Mouse (Mus musculus): ENCODE measurements around the gene Twf1. TPM values are rescaled to one million over a fixed set of nuclear protein-coding genes. Genes with fewer than 3 reads are reported as not detected.

Gene Twf1
- polyA plus RNA-seq, 1 experiment from 2014 or later: 68.9 TPM

- DNase-seq (ENCODE audit: low spot score): no peak
- no peaks in the 10 kb centered on the region for H3K36me3 ChIP-seq (replicated peaks)
- 85% methylated on average over 11 of the region's 11 CpGs for WGBS
- H3K4me1 ChIP-seq: peaks cover 13% of the 10 kb centered on the region
- H3K9me3 ChIP-seq: no peaks in the 10 kb centered on the region
- H3K4me3 ChIP-seq: no peak overlapping the region
- H3K27ac ChIP-seq (replicated peaks): no peak overlapping the region
- H3K27me3 ChIP-seq (replicated peaks; ENCODE audit: low read depth, poor library complexity, severe bottlenecking): no peaks in the 10 kb centered on the region
Observed at GRCm38 (mm10) chr15:94600145-94600707, 10.5 kb upstream of the Twf1 start.

- Histone ChIP-seq H3K9me3 (no peaks in the 10 kb centered on the region), H3K36me3 (replicated peaks) (no peaks in the 10 kb centered on the region), H3K27ac (replicated peaks) (no peak overlapping the region), H3K4me3 (no peak overlapping the region), H3K27me3 (replicated peaks; ENCODE audit: low read depth, poor library complexity, severe bottlenecking) (no peaks in the 10 kb centered on the region), H3K4me1 (peaks cover 7% of the 10 kb centered on the region)
- no peak for DNase-seq (ENCODE audit: low spot score)
- 86% methylated on average over 1 of the region's 1 CpGs for WGBS
Observed at GRCm38 (mm10) chr15:94593586-94593985, 3.9 kb upstream of the Twf1 start.

- WGBS: 80% methylated on average over 4 of the region's 4 CpGs
- no peak for DNase-seq (ENCODE audit: low spot score)
- H3K27ac ChIP-seq (replicated peaks): no peak overlapping the region
- peaks cover 3% of the 10 kb centered on the region; the same call in 1 of the 2 replicates for H3K36me3 ChIP-seq (replicated peaks)
- H3K27me3 ChIP-seq (replicated peaks; ENCODE audit: low read depth, poor library complexity, severe bottlenecking): no peaks in the 10 kb centered on the region
- H3K4me3 ChIP-seq: no peak overlapping the region
- H3K9me3 ChIP-seq: no peaks in the 10 kb centered on the region
- peaks cover 11% of the 10 kb centered on the region for H3K4me1 ChIP-seq
Observed at GRCm38 (mm10) chr15:94591356-94591755, 1.7 kb upstream of the Twf1 start.

GRCm38 (mm10) chr15:94590083-94590482, 394 bp upstream of the Twf1 start:
- H3K4me1 ChIP-seq: peaks cover 11% of the 10 kb centered on the region
- no peaks in the 10 kb centered on the region for H3K27me3 ChIP-seq (replicated peaks; ENCODE audit: low read depth, poor library complexity, severe bottlenecking)
- H3K36me3 ChIP-seq (replicated peaks): peaks cover 16% of the 10 kb centered on the region
- no peak for DNase-seq (ENCODE audit: low spot score)
- 13% methylated on average over 8 of the region's 8 CpGs for WGBS
- no peaks in the 10 kb centered on the region for H3K9me3 ChIP-seq
- peak overlapping the region; percentile 97 for H3K4me3 ChIP-seq
- peak overlapping the region; percentile 92 for H3K27ac ChIP-seq (replicated peaks)

- Histone ChIP-seq H3K4me3 (peak overlapping the region; percentile 97), H3K9me3 (no peaks in the 10 kb centered on the region), H3K27ac (replicated peaks) (no peak overlapping the region), H3K27me3 (replicated peaks; ENCODE audit: low read depth, poor library complexity, severe bottlenecking) (no peaks in the 10 kb centered on the region), H3K36me3 (replicated peaks) (peaks cover 36% of the 10 kb centered on the region), H3K4me1 (peaks cover 11% of the 10 kb centered on the region)
- DNase-seq (ENCODE audit: low spot score): no peak
- WGBS: 87% methylated on average over 9 of the region's 9 CpGs
Observed at GRCm38 (mm10) chr15:94587826-94588715, 1.6 kb downstream of the Twf1 start.

GRCm38 (mm10) chr15:94584738-94585137, 5.0 kb downstream of the Twf1 start:
- 83% methylated on average over 4 of the region's 4 CpGs for WGBS
- H3K4me3 ChIP-seq: no peak overlapping the region
- peaks cover 11% of the 10 kb centered on the region for H3K4me1 ChIP-seq
- no peak for DNase-seq (ENCODE audit: low spot score)
- no peaks in the 10 kb centered on the region for H3K27me3 ChIP-seq (replicated peaks; ENCODE audit: low read depth, poor library complexity, severe bottlenecking)
- no peaks in the 10 kb centered on the region for H3K9me3 ChIP-seq
- no peak overlapping the region for H3K27ac ChIP-seq (replicated peaks)
- H3K36me3 ChIP-seq (replicated peaks): peaks cover 70% of the 10 kb centered on the region

GRCm38 (mm10) chr15:94583153-94583552, 6.5 kb downstream of the Twf1 start:
- H3K36me3 ChIP-seq (replicated peaks): peaks cover 82% of the 10 kb centered on the region
- 89% methylated on average over 10 of the region's 10 CpGs for whole genome bisulfite sequencing
- H3K9me3 ChIP-seq: no peaks in the 10 kb centered on the region
- peaks cover 5% of the 10 kb centered on the region; the same call in 1 of the 2 replicates for H3K4me1 ChIP-seq
- DNase-seq (ENCODE audit: low spot score): no peak
- H3K4me3 ChIP-seq: no peak overlapping the region
- H3K27me3 ChIP-seq (replicated peaks; ENCODE audit: low read depth, poor library complexity, severe bottlenecking): no peaks in the 10 kb centered on the region
- H3K27ac ChIP-seq (replicated peaks): no peak overlapping the region

- no peak overlapping the region for H3K4me3 ChIP-seq
- H3K27ac ChIP-seq (replicated peaks): no peak overlapping the region
- no peaks in the 10 kb centered on the region for H3K4me1 ChIP-seq
- WGBS: 65% methylated on average over 7 of the region's 7 CpGs
- no peak for DNase-seq (ENCODE audit: low spot score)
- peaks cover 85% of the 10 kb centered on the region for H3K36me3 ChIP-seq (replicated peaks)
- no peaks in the 10 kb centered on the region for H3K9me3 ChIP-seq
- H3K27me3 ChIP-seq (replicated peaks; ENCODE audit: low read depth, poor library complexity, severe bottlenecking): no peaks in the 10 kb centered on the region
Observed at GRCm38 (mm10) chr15:94582000-94582593, 7.6 kb downstream of the Twf1 start.

- Histone ChIP-seq H3K27me3 (replicated peaks; ENCODE audit: low read depth, poor library complexity, severe bottlenecking) (no peaks in the 10 kb centered on the region), H3K9me3 (no peaks in the 10 kb centered on the region), H3K4me1 (no peaks in the 10 kb centered on the region), H3K27ac (replicated peaks) (no peak overlapping the region), H3K36me3 (replicated peaks) (peaks cover 15% of the 10 kb centered on the region), H3K4me3 (no peak overlapping the region)
- WGBS: 72% methylated on average over 4 of the region's 4 CpGs
- DNase-seq (ENCODE audit: low spot score): no peak
Observed at GRCm38 (mm10) chr15:94574566-94575268, 15.0 kb downstream of the Twf1 start.

- 72% methylated on average over 8 of the region's 8 CpGs for WGBS
- no peak overlapping the region for H3K27ac ChIP-seq (replicated peaks)
- H3K9me3 ChIP-seq: no peaks in the 10 kb centered on the region
- H3K4me3 ChIP-seq: no peak overlapping the region
- H3K36me3 ChIP-seq (replicated peaks): no peaks in the 10 kb centered on the region
- no peaks in the 10 kb centered on the region for H3K27me3 ChIP-seq (replicated peaks; ENCODE audit: low read depth, poor library complexity, severe bottlenecking)
- DNase-seq (ENCODE audit: low spot score): no peak
- H3K4me1 ChIP-seq: no peaks in the 10 kb centered on the region
Observed at GRCm38 (mm10) chr15:94572746-94573145, 16.9 kb downstream of the Twf1 start.

- no peaks in the 10 kb centered on the region for H3K9me3 ChIP-seq
- no peaks in the 10 kb centered on the region for H3K4me1 ChIP-seq
- no peaks in the 10 kb centered on the region for H3K27me3 ChIP-seq (replicated peaks; ENCODE audit: low read depth, poor library complexity, severe bottlenecking)
- no peak for DNase-seq (ENCODE audit: low spot score)
- H3K27ac ChIP-seq (replicated peaks): no peak overlapping the region
- no peaks in the 10 kb centered on the region for H3K36me3 ChIP-seq (replicated peaks)
- no peak overlapping the region for H3K4me3 ChIP-seq
- WGBS: 89% methylated on average over 4 of the region's 4 CpGs
Observed at GRCm38 (mm10) chr15:94571501-94571900, 18.2 kb downstream of the Twf1 start.

GRCm38 (mm10) chr15:94568496-94569182, 21.1 kb downstream of the Twf1 start:
- Histone ChIP-seq H3K27ac (replicated peaks) (no peak overlapping the region), H3K9me3 (no peaks in the 10 kb centered on the region)
- 90% methylated on average over 10 of the region's 10 CpGs for whole genome bisulfite sequencing

More at GRCm38 (mm10) chr15:94568496-94569182, 21.1 kb downstream of the Twf1 start:
- Histone ChIP-seq H3K4me1 (no peaks in the 10 kb centered on the region), H3K27me3 (replicated peaks; ENCODE audit: low read depth, poor library complexity, severe bottlenecking) (no peaks in the 10 kb centered on the region), H3K36me3 (replicated peaks) (no peaks in the 10 kb centered on the region), H3K4me3 (no peak overlapping the region)
- no peak for DNase-seq (ENCODE audit: low spot score)
